Mouse (Mus musculus): ENCODE results near the gene Smc1b. TPM values are rescaled to one million over a fixed set of nuclear protein-coding genes. Genes with fewer than 3 reads are reported as not detected.

The Smc1b gene
- polyA plus RNA-seq, 1 experiment: 0.01 TPM

DNA sequence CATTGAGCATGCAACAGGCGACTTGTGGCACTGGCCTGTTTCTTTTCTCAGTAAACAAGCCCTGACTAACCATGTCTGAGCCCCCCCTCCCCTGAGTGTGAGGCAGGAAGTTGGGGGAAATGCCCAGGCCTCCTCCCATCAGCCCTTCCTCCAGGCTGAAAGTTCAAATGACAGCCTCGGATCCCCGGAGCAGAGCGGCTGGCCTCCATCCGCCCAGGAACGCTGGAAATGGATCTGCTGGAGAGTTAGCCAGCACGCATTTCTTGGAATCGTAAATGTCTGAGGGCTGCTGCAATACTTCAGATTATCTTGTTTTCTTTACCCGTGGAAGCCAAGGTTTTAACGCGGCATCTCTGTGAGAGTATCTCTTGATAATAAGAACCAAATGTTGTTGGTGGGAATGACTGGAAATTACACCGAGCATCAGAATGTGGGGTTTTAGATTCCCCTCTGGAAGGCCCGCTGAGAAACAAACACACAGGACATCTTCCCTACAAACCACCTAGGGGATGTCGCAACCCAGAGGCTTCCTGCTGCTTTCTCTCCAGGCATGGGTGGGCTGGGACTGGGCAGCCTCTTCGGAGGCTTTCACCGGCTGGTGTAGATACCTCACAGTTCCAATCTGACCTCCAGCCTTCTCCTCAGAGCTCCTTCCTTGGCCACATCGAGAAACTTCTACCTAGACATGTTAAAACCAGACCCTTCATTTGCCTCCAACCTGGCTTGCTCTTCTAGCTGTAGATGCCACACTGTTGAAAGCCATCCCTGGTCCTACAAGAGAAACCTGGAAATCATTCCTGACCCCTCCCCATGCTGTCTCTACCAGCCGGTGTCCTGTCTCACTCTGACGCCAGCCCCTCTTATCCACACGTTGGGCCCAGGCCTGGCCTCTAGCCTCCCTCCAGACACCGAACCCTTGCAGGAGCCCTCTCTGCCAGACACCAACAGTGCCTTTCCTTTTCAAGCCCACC lies 31.2 kb upstream of the Smc1b start:
- TF ChIP-seq USF1 (IDR thresholded peaks at IDR 0.05; ENCODE audit: low read depth): no peak
- TF ChIP-seq CEBPB (IDR thresholded peaks at IDR 0.05; ENCODE audit: low read depth): peak; percentile 28
- Histone ChIP-seq H3K4me3 (ENCODE audit: insufficient read depth, poor library complexity, severe bottlenecking) (no peak overlapping the region), H3ac (ENCODE audit: control insufficient read depth, insufficient read length, low read depth) (no peak overlapping the region), H3K79me3 (ENCODE audit: low read depth) (no peaks in the 10 kb centered on the region), H3K36me3 (ENCODE audit: control insufficient read depth, insufficient read depth) (no peaks in the 10 kb centered on the region), H3K79me2 (ENCODE audit: control insufficient read depth, insufficient read depth) (no peaks in the 10 kb centered on the region), H3K27me3 (ENCODE audit: control insufficient read depth, insufficient read depth, insufficient read length) (peaks cover 77% of the 10 kb centered on the region)

DNA sequence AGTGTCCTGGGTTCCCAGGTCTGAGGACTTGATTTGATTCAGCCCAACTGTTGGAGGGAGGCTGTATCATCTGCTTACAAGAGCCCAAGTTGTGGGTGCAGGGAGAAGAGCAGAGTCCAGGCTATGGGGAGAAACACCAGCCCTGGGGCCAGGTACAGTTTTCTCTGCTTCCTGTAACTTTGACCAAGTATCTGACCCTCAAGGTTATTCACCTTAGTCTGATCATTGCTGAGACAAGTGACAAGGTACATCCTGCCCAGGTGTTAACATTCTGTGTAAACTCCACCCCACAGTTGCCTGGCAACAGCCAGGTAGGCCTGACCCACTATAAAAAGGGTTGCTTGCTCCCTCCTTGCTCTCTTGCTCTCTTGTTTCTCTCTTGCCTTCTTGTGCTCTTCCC lies 29.7 kb upstream of the Smc1b start:
- H3K27me3 ChIP-seq (ENCODE audit: control insufficient read depth, insufficient read depth, insufficient read length): peaks cover 67% of the 10 kb centered on the region
- H3K79me2 ChIP-seq (ENCODE audit: control insufficient read depth, insufficient read depth): no peaks in the 10 kb centered on the region
- TF ChIP-seq MAX (IDR thresholded peaks at IDR 0.05): no peak
- H3ac ChIP-seq (ENCODE audit: control insufficient read depth, insufficient read length, low read depth): no peak overlapping the region
- H3K79me3 ChIP-seq (ENCODE audit: low read depth): no peaks in the 10 kb centered on the region
- H3K4me3 ChIP-seq (ENCODE audit: insufficient read depth, poor library complexity, severe bottlenecking): no peak overlapping the region
- no peaks in the 10 kb centered on the region for H3K36me3 ChIP-seq (ENCODE audit: control insufficient read depth, insufficient read depth)

DNA sequence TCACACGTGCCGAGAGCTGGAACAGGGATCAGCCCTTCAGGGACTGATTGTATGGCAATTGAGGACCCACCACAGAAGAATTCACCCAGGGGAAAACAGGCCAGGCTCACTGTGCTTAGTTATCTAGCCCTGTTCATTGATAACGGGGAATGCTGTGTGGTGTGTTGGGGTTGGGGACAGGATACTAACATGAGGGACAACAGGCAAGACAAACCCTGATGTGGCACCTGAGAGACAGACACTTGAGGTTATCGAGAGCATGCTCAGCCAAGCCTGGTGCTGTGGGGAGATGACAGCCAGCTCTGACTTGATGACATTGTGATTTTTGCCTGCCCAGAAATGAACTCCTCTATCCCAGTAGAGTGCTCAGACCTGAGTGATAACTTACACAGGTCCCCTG lies 24.4 kb upstream of the Smc1b start:
- TF ChIP-seq MAX (IDR thresholded peaks at IDR 0.05): no peak
- no peak for TF ChIP-seq CEBPB (IDR thresholded peaks at IDR 0.05; ENCODE audit: low read depth)
- no peak for TF ChIP-seq MYOD1 (IDR thresholded peaks at IDR 0.05; ENCODE audit: control insufficient read depth, insufficient read length, low read depth)
- TF ChIP-seq MYOG (IDR thresholded peaks at IDR 0.05; ENCODE audit: control insufficient read depth, extremely low read depth, insufficient read length): no peak
- no peak for TF ChIP-seq FOSL1 (IDR thresholded peaks at IDR 0.05; ENCODE audit: insufficient read depth, low read length, poor library complexity, severe bottlenecking)
- TF ChIP-seq CTCF (IDR thresholded peaks at IDR 0.05; ENCODE audit: control insufficient read depth, insufficient read depth, insufficient read length): no peak
- TF ChIP-seq USF1 (IDR thresholded peaks at IDR 0.05; ENCODE audit: low read depth): no peak
- Histone ChIP-seq H3K79me3 (ENCODE audit: low read depth) (no peaks in the 10 kb centered on the region), H3K27me3 (ENCODE audit: control insufficient read depth, insufficient read depth, insufficient read length) (peaks cover 44% of the 10 kb centered on the region), H3ac (ENCODE audit: control insufficient read depth, insufficient read length, low read depth) (no peak overlapping the region), H3K79me2 (ENCODE audit: control insufficient read depth, insufficient read depth) (no peaks in the 10 kb centered on the region), H3K4me3 (ENCODE audit: insufficient read depth, poor library complexity, severe bottlenecking) (no peak overlapping the region), H3K36me3 (ENCODE audit: control insufficient read depth, insufficient read depth) (no peaks in the 10 kb centered on the region)

DNA sequence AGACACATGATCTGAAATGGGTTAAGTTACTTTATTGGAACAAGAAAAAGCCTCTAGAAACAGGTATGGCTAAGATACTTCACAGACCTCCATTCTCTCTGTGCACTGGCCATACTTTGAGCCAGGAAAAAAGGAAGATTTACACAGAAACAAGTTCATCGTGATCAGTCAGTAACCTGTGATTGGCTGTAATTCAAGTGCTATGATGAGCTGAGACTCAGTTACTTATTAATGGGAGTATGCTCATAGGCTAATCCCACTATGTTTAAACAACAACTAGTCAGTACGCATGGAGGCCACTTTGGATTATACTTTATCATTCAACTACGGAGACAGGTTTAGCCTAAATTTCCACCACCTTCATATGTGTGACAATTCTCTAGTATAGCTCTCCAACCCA lies 22.3 kb upstream of the Smc1b start:
- no peak overlapping the region for H3ac ChIP-seq (ENCODE audit: control insufficient read depth, insufficient read length, low read depth)
- no peak overlapping the region for H3K4me3 ChIP-seq (ENCODE audit: insufficient read depth, poor library complexity, severe bottlenecking)
- no peak for TF ChIP-seq USF1 (IDR thresholded peaks at IDR 0.05; ENCODE audit: low read depth)
- TF ChIP-seq MAX (IDR thresholded peaks at IDR 0.05): no peak
- no peak for TF ChIP-seq MYOD1 (IDR thresholded peaks at IDR 0.05; ENCODE audit: control insufficient read depth, insufficient read length, low read depth)
- no peak for TF ChIP-seq MYOG (IDR thresholded peaks at IDR 0.05; ENCODE audit: control insufficient read depth, extremely low read depth, insufficient read length)
- TF ChIP-seq CTCF (IDR thresholded peaks at IDR 0.05; ENCODE audit: control insufficient read depth, insufficient read depth, insufficient read length): no peak
- no peak for TF ChIP-seq FOSL1 (IDR thresholded peaks at IDR 0.05; ENCODE audit: insufficient read depth, low read length, poor library complexity, severe bottlenecking)
- TF ChIP-seq CEBPB (IDR thresholded peaks at IDR 0.05; ENCODE audit: low read depth): no peak
- H3K27me3 ChIP-seq (ENCODE audit: control insufficient read depth, insufficient read depth, insufficient read length): peaks cover 39% of the 10 kb centered on the region
- H3K79me2 ChIP-seq (ENCODE audit: control insufficient read depth, insufficient read depth): no peaks in the 10 kb centered on the region
- H3K36me3 ChIP-seq (ENCODE audit: control insufficient read depth, insufficient read depth): no peaks in the 10 kb centered on the region
- no peaks in the 10 kb centered on the region for H3K79me3 ChIP-seq (ENCODE audit: low read depth)

DNA sequence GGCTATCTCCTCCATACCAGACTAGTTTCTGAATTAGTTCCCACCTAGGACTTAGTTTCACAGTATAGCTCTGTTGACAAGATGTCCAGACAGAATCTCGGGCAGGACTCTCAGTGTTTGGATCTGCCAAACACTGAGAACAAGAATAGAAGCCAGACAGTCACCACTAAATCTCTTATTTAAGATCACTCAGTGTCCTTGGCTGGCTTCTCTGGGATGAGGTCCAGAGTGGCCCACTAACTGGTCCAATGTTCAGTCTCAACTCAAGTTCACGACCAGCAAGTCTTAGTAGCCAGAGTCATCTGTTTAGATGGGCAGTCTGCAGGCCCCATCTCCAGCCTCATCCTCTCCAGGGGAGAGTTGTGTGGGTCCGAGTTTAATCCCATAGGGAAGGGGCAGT lies 20.8 kb upstream of the Smc1b start:
- H3K4me3 ChIP-seq (ENCODE audit: insufficient read depth, poor library complexity, severe bottlenecking): no peak overlapping the region
- no peaks in the 10 kb centered on the region for H3K79me2 ChIP-seq (ENCODE audit: control insufficient read depth, insufficient read depth)
- no peak for TF ChIP-seq USF1 (IDR thresholded peaks at IDR 0.05; ENCODE audit: low read depth)
- no peak for TF ChIP-seq CEBPB (IDR thresholded peaks at IDR 0.05; ENCODE audit: low read depth)
- no peak for TF ChIP-seq CTCF (IDR thresholded peaks at IDR 0.05; ENCODE audit: control insufficient read depth, insufficient read depth, insufficient read length)
- no peaks in the 10 kb centered on the region for H3K79me3 ChIP-seq (ENCODE audit: low read depth)
- no peak overlapping the region for H3ac ChIP-seq (ENCODE audit: control insufficient read depth, insufficient read length, low read depth)
- no peaks in the 10 kb centered on the region for H3K36me3 ChIP-seq (ENCODE audit: control insufficient read depth, insufficient read depth)
- peaks cover 51% of the 10 kb centered on the region for H3K27me3 ChIP-seq (ENCODE audit: control insufficient read depth, insufficient read depth, insufficient read length)

DNA sequence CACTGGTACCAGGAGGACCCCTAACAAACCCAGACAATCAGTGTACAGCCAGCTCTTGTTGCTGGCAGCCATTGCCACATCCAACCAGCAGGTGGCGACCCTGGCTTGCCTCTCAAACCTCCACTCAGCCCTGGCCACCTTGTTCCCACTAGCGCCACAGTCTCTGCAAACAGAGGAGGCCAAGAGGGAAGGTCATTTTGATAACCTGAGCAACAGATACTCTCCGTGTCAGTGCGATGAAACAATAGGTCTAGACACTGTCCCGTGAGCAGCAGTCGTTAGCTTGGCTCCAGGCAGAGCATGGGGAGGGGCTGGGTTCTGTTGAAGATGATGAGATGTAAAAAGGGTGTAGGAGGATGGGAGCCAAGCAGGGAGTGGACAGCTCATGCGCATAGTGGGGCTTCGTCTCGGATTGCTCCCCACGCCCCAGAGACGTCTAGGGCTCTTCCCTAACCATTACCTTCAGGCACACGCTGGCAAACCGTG lies 19.7 kb upstream of the Smc1b start:
- H3K4me3 ChIP-seq (ENCODE audit: insufficient read depth, poor library complexity, severe bottlenecking): no peak overlapping the region
- no peak for TF ChIP-seq MYOG (IDR thresholded peaks at IDR 0.05; ENCODE audit: control insufficient read depth, extremely low read depth, insufficient read length)
- TF ChIP-seq CTCF (IDR thresholded peaks at IDR 0.05; ENCODE audit: control insufficient read depth, insufficient read depth, insufficient read length): peak; percentile 98
- H3K36me3 ChIP-seq (ENCODE audit: control insufficient read depth, insufficient read depth): no peaks in the 10 kb centered on the region
- H3K79me2 ChIP-seq (ENCODE audit: control insufficient read depth, insufficient read depth): no peaks in the 10 kb centered on the region
- H3K27me3 ChIP-seq (ENCODE audit: control insufficient read depth, insufficient read depth, insufficient read length): peaks cover 50% of the 10 kb centered on the region
- H3K79me3 ChIP-seq (ENCODE audit: low read depth): no peaks in the 10 kb centered on the region
- H3ac ChIP-seq (ENCODE audit: control insufficient read depth, insufficient read length, low read depth): no peak overlapping the region

Measured in C2C12 (cell line).